Mouse (Mus musculus): ENCODE data around the gene Sart1. TPM values are rescaled to one million over a fixed set of nuclear protein-coding genes. Genes with fewer than 3 reads are reported as not detected.

Gene Sart1
- polyA plus RNA-seq, 1 experiment from 2014 or later, result 20.8 TPM

DNA sequence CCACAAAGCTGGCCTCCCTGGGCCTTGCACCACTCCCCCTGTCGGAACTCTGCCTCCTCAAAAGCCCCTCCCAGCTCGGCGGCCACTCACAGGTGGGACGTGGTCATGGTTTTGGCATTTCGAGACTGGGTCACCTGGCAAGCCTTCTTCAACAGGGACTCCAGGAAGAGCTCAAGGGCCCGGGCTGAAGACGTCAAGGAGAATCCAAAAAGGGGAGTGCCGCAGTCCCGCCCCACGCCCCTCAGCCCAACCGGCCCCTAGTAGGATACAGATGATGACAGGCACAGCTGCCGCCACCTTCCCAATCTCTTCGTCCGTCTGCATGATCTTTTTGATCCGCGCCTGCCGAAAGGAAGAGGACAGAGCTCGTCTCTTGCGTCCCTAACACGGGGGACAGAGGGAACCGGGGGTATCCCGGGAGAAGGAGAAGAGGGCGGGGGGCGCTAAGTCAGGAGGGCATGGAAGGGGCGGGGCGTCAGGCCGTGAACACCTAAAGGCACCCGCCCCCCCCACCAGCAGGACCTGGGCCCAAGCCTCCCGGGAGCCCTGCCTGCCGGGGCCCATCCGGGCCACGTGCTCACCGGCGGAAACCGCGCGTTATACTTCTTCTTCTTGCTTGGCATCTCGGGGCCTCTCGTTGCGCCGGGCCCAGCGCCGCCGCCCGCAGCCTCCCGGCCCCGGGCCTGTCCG is 35.7 kb upstream of the Sart1 start:
- H3K9ac ChIP-seq (replicated peaks), result peak overlapping the region; percentile 94
- ATAC-seq, result peak; percentile 70
- 2% methylated on average over 31 of the region's 48 CpGs for WGBS (ENCODE audit: insufficient replicate concordance)
- H3K36me3 ChIP-seq (replicated peaks; ENCODE audit: insufficient read depth, low read length), result peaks cover 31% of the 10 kb centered on the region
- peak overlapping the region; percentile 93 for H3K4me3 ChIP-seq (ENCODE audit: low read depth, low read length)
- H3K9me3 ChIP-seq (ENCODE audit: low read length), result no peaks in the 10 kb centered on the region
- peak; percentile 81 for DNase-seq
- no peak for TF ChIP-seq EP300 (IDR thresholded peaks at IDR 0.05; ENCODE audit: low read depth)
- no peak for TF ChIP-seq CTCF (IDR thresholded peaks at IDR 0.05; ENCODE audit: low read depth)
- no peaks in the 10 kb centered on the region for H3K27me3 ChIP-seq (ENCODE audit: insufficient read depth, low read length)
- peak overlapping the region; percentile 97 for H3K4me2 ChIP-seq (ENCODE audit: low read depth, low read length)
- peak overlapping the region; percentile 92 for H3K27ac ChIP-seq (ENCODE audit: low read depth)
- peaks cover 22% of the 10 kb centered on the region for H3K4me1 ChIP-seq (ENCODE audit: insufficient read depth)

GRCm38 (mm10) chr19:5423561-5423960 is 35.1 kb upstream of the Sart1 start:
- ATAC-seq (no peak), DNase-seq (no peak)
- peak overlapping the region; percentile 92 for H3K27ac ChIP-seq (ENCODE audit: low read depth)
- TF ChIP-seq EP300 (IDR thresholded peaks at IDR 0.05; ENCODE audit: low read depth) (no peak), CTCF (IDR thresholded peaks at IDR 0.05; ENCODE audit: low read depth) (no peak)
- peaks cover 31% of the 10 kb centered on the region for H3K36me3 ChIP-seq (replicated peaks; ENCODE audit: insufficient read depth, low read length)
- no peaks in the 10 kb centered on the region for H3K9me3 ChIP-seq (ENCODE audit: low read length)
- H3K9ac ChIP-seq (replicated peaks), result peak overlapping the region; percentile 94
- 56% methylated on average over 12 of the region's 12 CpGs for WGBS (ENCODE audit: insufficient replicate concordance)
- H3K27me3 ChIP-seq (ENCODE audit: insufficient read depth, low read length), result no peaks in the 10 kb centered on the region
- H3K4me2 ChIP-seq (ENCODE audit: low read depth, low read length), result peak overlapping the region; percentile 97
- H3K4me1 ChIP-seq (ENCODE audit: insufficient read depth), result peaks cover 22% of the 10 kb centered on the region
- peak overlapping the region; percentile 93 for H3K4me3 ChIP-seq (ENCODE audit: low read depth, low read length)

DNA sequence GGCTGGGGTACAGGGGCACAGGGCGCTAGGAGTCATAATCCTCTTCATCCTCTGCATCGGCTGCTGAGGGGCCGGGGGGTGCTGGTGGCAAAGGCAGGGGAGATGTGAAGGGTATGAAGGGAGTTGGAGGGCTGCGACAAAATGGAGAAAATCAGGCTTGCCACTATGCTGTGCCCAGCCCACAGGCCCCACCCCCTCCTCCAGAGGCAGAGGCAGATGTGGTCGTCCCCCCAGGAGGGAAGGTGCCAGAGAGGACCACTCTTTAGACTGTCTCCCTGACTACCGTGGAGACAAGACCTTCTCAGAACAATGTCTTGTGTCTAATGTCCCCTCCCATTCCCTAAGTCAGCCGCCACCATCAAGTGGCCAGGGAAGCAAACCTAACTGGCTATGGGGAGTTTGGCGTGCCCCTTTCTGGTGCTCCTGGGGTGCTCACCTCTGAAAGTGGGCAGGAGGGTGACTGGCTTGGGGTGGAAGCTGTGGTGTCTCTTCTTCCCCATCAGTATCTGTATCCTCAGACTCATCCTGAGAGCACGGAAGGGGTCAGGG is 34.5 kb upstream of the Sart1 start:
- H3K36me3 ChIP-seq (replicated peaks; ENCODE audit: insufficient read depth, low read length), result peaks cover 31% of the 10 kb centered on the region
- peak overlapping the region; percentile 94; the same call in 1 of the 2 replicates for H3K9ac ChIP-seq (replicated peaks)
- no peaks in the 10 kb centered on the region for H3K27me3 ChIP-seq (ENCODE audit: insufficient read depth, low read length)
- no peak overlapping the region; the same call in 1 of the 2 replicates for H3K4me2 ChIP-seq (ENCODE audit: low read depth, low read length)
- ATAC-seq, result no peak
- no peak overlapping the region for H3K27ac ChIP-seq (ENCODE audit: low read depth)
- TF ChIP-seq EP300 (IDR thresholded peaks at IDR 0.05; ENCODE audit: low read depth), result no peak
- TF ChIP-seq CTCF (IDR thresholded peaks at IDR 0.05; ENCODE audit: low read depth), result no peak
- DNase-seq, result no peak
- H3K9me3 ChIP-seq (ENCODE audit: low read length), result no peaks in the 10 kb centered on the region
- no peak overlapping the region for H3K4me3 ChIP-seq (ENCODE audit: low read depth, low read length)
- H3K4me1 ChIP-seq (ENCODE audit: insufficient read depth), result peaks cover 22% of the 10 kb centered on the region
- 84% methylated on average over 9 of the region's 9 CpGs for WGBS (ENCODE audit: insufficient replicate concordance)

GRCm38 (mm10) chr19:5422267-5422666 is 33.8 kb upstream of the Sart1 start:
- Histone ChIP-seq H3K27ac (ENCODE audit: low read depth) (no peak overlapping the region), H3K4me2 (ENCODE audit: low read depth, low read length) (no peak overlapping the region), H3K4me3 (ENCODE audit: low read depth, low read length) (no peak overlapping the region), H3K9me3 (ENCODE audit: low read length) (no peaks in the 10 kb centered on the region), H3K9ac (replicated peaks) (no peak overlapping the region), H3K27me3 (ENCODE audit: insufficient read depth, low read length) (no peaks in the 10 kb centered on the region), H3K4me1 (ENCODE audit: insufficient read depth) (peaks cover 22% of the 10 kb centered on the region), H3K36me3 (replicated peaks; ENCODE audit: insufficient read depth, low read length) (peaks cover 38% of the 10 kb centered on the region)
- 88% methylated on average over 10 of the region's 10 CpGs for WGBS (ENCODE audit: insufficient replicate concordance)
- no peak for TF ChIP-seq EP300 (IDR thresholded peaks at IDR 0.05; ENCODE audit: low read depth)
- no peak for TF ChIP-seq CTCF (IDR thresholded peaks at IDR 0.05; ENCODE audit: low read depth)
- ATAC-seq, result no peak
- DNase-seq, result no peak

DNA sequence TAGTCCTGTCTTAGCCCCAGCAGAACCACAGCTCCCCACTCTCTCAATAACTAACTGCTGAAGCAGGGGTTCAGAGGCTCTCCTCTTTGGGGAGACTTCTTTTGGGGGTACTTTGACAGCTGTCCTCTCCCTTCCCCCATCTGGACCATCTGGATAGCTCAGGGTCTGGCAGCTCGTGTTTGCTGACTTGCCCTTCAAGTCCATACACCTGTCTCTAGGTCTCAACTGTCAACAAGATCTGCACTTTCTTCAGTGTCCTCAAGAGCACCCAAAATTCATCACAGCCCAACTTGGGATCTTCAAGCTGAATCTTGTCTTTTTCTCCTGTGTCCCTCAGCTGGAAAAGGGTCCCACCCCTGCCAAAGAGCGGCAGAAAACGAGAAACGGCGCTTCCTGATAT is 33.3 kb upstream of the Sart1 start:
- peaks cover 19% of the 10 kb centered on the region for H3K4me1 ChIP-seq (ENCODE audit: insufficient read depth)
- no peaks in the 10 kb centered on the region for H3K9me3 ChIP-seq (ENCODE audit: low read length)
- no peak overlapping the region for H3K27ac ChIP-seq (ENCODE audit: low read depth)
- ATAC-seq (no peak), DNase-seq (no peak)
- no peak overlapping the region for H3K4me3 ChIP-seq (ENCODE audit: low read depth, low read length)
- TF ChIP-seq CTCF (IDR thresholded peaks at IDR 0.05; ENCODE audit: low read depth) (no peak), EP300 (IDR thresholded peaks at IDR 0.05; ENCODE audit: low read depth) (no peak)
- H3K27me3 ChIP-seq (ENCODE audit: insufficient read depth, low read length), result no peaks in the 10 kb centered on the region
- H3K4me2 ChIP-seq (ENCODE audit: low read depth, low read length), result no peak overlapping the region
- H3K9ac ChIP-seq (replicated peaks), result no peak overlapping the region
- WGBS (ENCODE audit: insufficient replicate concordance), result 83% methylated on average over 5 of the region's 5 CpGs
- peaks cover 37% of the 10 kb centered on the region for H3K36me3 ChIP-seq (replicated peaks; ENCODE audit: insufficient read depth, low read length)

GRCm38 (mm10) chr19:5420579-5420978 is 32.1 kb upstream of the Sart1 start:
- Histone ChIP-seq H3K9me3 (ENCODE audit: low read length) (no peaks in the 10 kb centered on the region), H3K4me1 (ENCODE audit: insufficient read depth) (peaks cover 11% of the 10 kb centered on the region), H3K9ac (replicated peaks) (no peak overlapping the region), H3K27ac (ENCODE audit: low read depth) (no peak overlapping the region), H3K4me2 (ENCODE audit: low read depth, low read length) (no peak overlapping the region), H3K4me3 (ENCODE audit: low read depth, low read length) (no peak overlapping the region), H3K27me3 (ENCODE audit: insufficient read depth, low read length) (no peaks in the 10 kb centered on the region), H3K36me3 (replicated peaks; ENCODE audit: insufficient read depth, low read length) (peaks cover 31% of the 10 kb centered on the region)
- ATAC-seq (no peak), DNase-seq (no peak)
- WGBS (ENCODE audit: insufficient replicate concordance), result 78% methylated on average over 6 of the region's 6 CpGs
- TF ChIP-seq CTCF (IDR thresholded peaks at IDR 0.05; ENCODE audit: low read depth), result no peak
